ENCODE assay signal across 8 mouse cellular contexts in the genomic region with DNA sequence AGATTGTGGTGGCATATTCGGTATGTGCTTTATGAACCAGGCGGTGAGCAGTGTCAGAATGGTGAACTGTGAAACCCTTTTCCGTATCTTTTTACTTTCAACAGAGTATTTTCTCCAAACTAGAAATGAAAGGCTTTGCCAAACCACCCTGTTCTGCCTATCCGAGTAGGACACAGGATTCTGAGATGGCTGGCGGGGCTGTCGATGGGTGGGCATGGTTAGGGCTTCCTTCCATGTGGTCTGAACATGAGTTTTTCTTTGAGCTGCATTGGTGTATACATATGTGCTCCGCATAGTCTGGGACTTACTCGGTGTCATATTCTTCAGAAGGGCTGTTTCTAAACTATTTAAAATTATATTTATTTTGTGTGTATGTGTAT. TPM values are rescaled to one million over a fixed set of nuclear protein-coding genes. Genes with fewer than 3 reads are reported as not detected.
A peak's percentile ranks its signal among the peaks of the same experiment; 100 is the strongest.
DNase-seq lines count a peak whose midpoint lies in the region; ATAC-seq and TF ChIP-seq lines count a peak whose summit lies in the region.

No protein-coding gene starts in this region.

- no peaks in the 10 kb centered on the region for H3K27me3 ChIP-seq in heart, adult 2 months (ENCODE audit: control insufficient read depth, insufficient read depth, low read length)
- H3K27me3 ChIP-seq in testis, adult 2 months (ENCODE audit: control insufficient read depth, insufficient read depth, low read length), result no peaks in the 10 kb centered on the region
- no peaks in the 10 kb centered on the region for H3K27me3 ChIP-seq in intestine, embryonic 14.5 days (replicated peaks; ENCODE audit: control insufficient read depth, insufficient read depth, low read length)
- no peaks in the 10 kb centered on the region for H3K27me3 ChIP-seq in midbrain, postnatal 0 days (ENCODE audit: insufficient read depth, low read length)

- peaks cover 4% of the 10 kb centered on the region for H3K79me2 ChIP-seq in heart, adult 2 months (replicated peaks; ENCODE audit: control insufficient read depth, insufficient read depth, low read length)

- peaks cover 3% of the 10 kb centered on the region; the same call in 1 of the 2 replicates for H3K4me1 ChIP-seq in heart, adult 2 months (ENCODE audit: control insufficient read depth, insufficient read depth, low read length)
- peaks cover 2% of the 10 kb centered on the region for H3K4me1 ChIP-seq in testis, adult 2 months (ENCODE audit: control insufficient read depth, insufficient read depth, low read length)
- H3K4me1 ChIP-seq in intestine, embryonic 14.5 days (replicated peaks; ENCODE audit: control insufficient read depth, insufficient read depth, low read length), result peaks cover 9% of the 10 kb centered on the region
- peaks cover 4% of the 10 kb centered on the region; the same call in 1 of the 2 replicates for H3K4me1 ChIP-seq in midbrain, postnatal 0 days (ENCODE audit: insufficient read depth, low read length)

- no peak for TF ChIP-seq EP300 in heart, adult 2 months (IDR thresholded peaks at IDR 0.05; ENCODE audit: insufficient read depth, low read depth, low read length)

- no peak for TF ChIP-seq POLR2A in heart, adult 2 months (IDR thresholded peaks at IDR 0.05; ENCODE audit: insufficient read depth, low read depth, low read length)
- TF ChIP-seq POLR2A in testis, adult 2 months (IDR thresholded peaks at IDR 0.05; ENCODE audit: control insufficient read depth, low read depth, low read length), result no peak

- peak overlapping the region; percentile 99 for H3K4me3 ChIP-seq in heart, adult 2 months
- H3K4me3 ChIP-seq in testis, adult 2 months (ENCODE audit: control insufficient read depth, low read depth, low read length), result peak overlapping the region; percentile 95
- H3K4me3 ChIP-seq in intestine, embryonic 14.5 days (ENCODE audit: low read depth, low read length), result peak overlapping the region; percentile 80
- H3K4me3 ChIP-seq in midbrain, postnatal 0 days (ENCODE audit: low read depth, low read length), result peak overlapping the region; percentile 97

- H3K9me3 ChIP-seq in intestine, embryonic 14.5 days (ENCODE audit: control insufficient read depth, low read length), result no peaks in the 10 kb centered on the region
- no peaks in the 10 kb centered on the region for H3K9me3 ChIP-seq in midbrain, postnatal 0 days (ENCODE audit: low read length)

- peak overlapping the region; percentile 87 for H3K9ac ChIP-seq in heart, adult 2 months (ENCODE audit: low read depth, low read length)
- peak overlapping the region; percentile 99 for H3K9ac ChIP-seq in intestine, embryonic 14.5 days (ENCODE audit: low read length)
- peak overlapping the region; percentile 98 for H3K9ac ChIP-seq in midbrain, postnatal 0 days (replicated peaks; ENCODE audit: low read length, poor library complexity, severe bottlenecking)

- no peak for TF ChIP-seq CTCF in heart, adult 2 months (IDR thresholded peaks at IDR 0.05)
- TF ChIP-seq CTCF in testis, adult 2 months (IDR thresholded peaks at IDR 0.05; ENCODE audit: control insufficient read depth, insufficient read depth, insufficient replicate concordance, low read depth, low read length), result no peak
- TF ChIP-seq CTCF in midbrain, postnatal 0 days (IDR thresholded peaks at IDR 0.05), result no peak

- peak overlapping the region; percentile 80 for H3K4me2 ChIP-seq in intestine, embryonic 14.5 days (ENCODE audit: low read length)
- peak overlapping the region; percentile 58 for H3K4me2 ChIP-seq in midbrain, postnatal 0 days (ENCODE audit: low read depth, low read length, poor library complexity, severe bottlenecking)

- no peak overlapping the region for H3K27ac ChIP-seq in heart, adult 2 months
- peak overlapping the region; percentile 92 for H3K27ac ChIP-seq in testis, adult 2 months (ENCODE audit: control insufficient read depth, insufficient read depth, low read depth, low read length)
- peak overlapping the region; percentile 88; the same call in 1 of the 2 replicates for H3K27ac ChIP-seq in intestine, embryonic 14.5 days (ENCODE audit: low read depth)
- peak overlapping the region; percentile 98 for H3K27ac ChIP-seq in midbrain, postnatal 0 days (ENCODE audit: low read depth, low read length)

- intact Hi-C loops in heart, adult 2 months (cut with DNase I), result loop anchor here (2.0 to 5.0 kb wide), 3 partner anchors 55 to 158 kb away; partner anchors contain the start of genes Fam20b and Soat1
- intact Hi-C loops in heart, postnatal 10 days (cut with DNase I), result loop anchor here (5.0 kb wide), 1 partner anchor 58 kb away; no protein-coding TSS in a partner anchor

- WGBS in heart, adult 2 months, result 14% methylated on average over 8 of the region's 8 CpGs
- 8% methylated on average over 8 of the region's 8 CpGs for WGBS in intestine, embryonic 14.5 days
- 9% methylated on average over 8 of the region's 8 CpGs for WGBS in midbrain, postnatal 0 days

- no peak for ATAC-seq in intestine, embryonic 14.5 days (replicated peaks; ENCODE audit: low FRiP score, low TSS enrichment, low read depth)
- peak; percentile 39; the same call in 1 of the 2 replicates for ATAC-seq in midbrain, postnatal 0 days (ENCODE audit: low FRiP score)
- ATAC-seq in activated CD4-positive, CD25-positive, alpha-beta regulatory T cell, adult 4 months, result no peak

- DNase-seq in heart, adult 2 months, result no peak
- DNase-seq in heart, postnatal 10 days, result no peak
- no peak for DNase-seq in testis, postnatal 14 days (ENCODE audit: low spot score)
- no peak for DNase-seq in intestine, embryonic 14.5 days (ENCODE audit: low spot score)
- DNase-seq in midbrain, postnatal 0 days (ENCODE audit: low spot score), result peak; percentile 44
- DNase-seq in urinary bladder, adult 2 months (ENCODE audit: low spot score), result no peak

- no peaks in the 10 kb centered on the region; the same call in 1 of the 2 replicates for H3K36me3 ChIP-seq in heart, adult 2 months (ENCODE audit: control insufficient read depth, insufficient read depth, low read length)
- H3K36me3 ChIP-seq in testis, adult 2 months (ENCODE audit: control insufficient read depth, insufficient read depth, low read length), result no peaks in the 10 kb centered on the region
- no peaks in the 10 kb centered on the region for H3K36me3 ChIP-seq in intestine, embryonic 14.5 days (ENCODE audit: control insufficient read depth, insufficient read depth, low read length)
- H3K36me3 ChIP-seq in midbrain, postnatal 0 days (ENCODE audit: insufficient read depth, low read length), result no peaks in the 10 kb centered on the region

RNA-seq across cellular contexts. Expression of gene Abl2, which starts 1.0 kb away (rescaled TPM):
- 10 to 100 TPM; 22.1 to 25.7 TPM for total RNA-seq in heart, adult 2 months (2021)
- 4.7 and 9.3 TPM in 2 replicates for polyA plus RNA-seq in heart, adult 2 months (2012; rRNA removed)
- 10 to 100 TPM; 24.2 to 25.3 TPM for total RNA-seq in heart, postnatal 10 days (2021)
- polyA plus RNA-seq in testis, adult 2 months (2012; rRNA removed), result 5.1 and 5.9 TPM in 2 replicates
- 4.7 and 5.1 TPM in 2 replicates for polyA plus RNA-seq in intestine, embryonic 14.5 days (2014; fragmentation: Nextera tagmentation; extraction: Ambion mirVana)
- 25.9 and 42.3 TPM in 2 replicates for total RNA-seq in midbrain, postnatal 0 days (2014; rRNA removed)
- polyA plus RNA-seq in midbrain, postnatal 0 days (2015; fragmentation: Nextera tagmentation; extraction: Ambion mirVana), result 4.2 and 4.7 TPM in 2 replicates
- 1 to 10 TPM; 3.3 TPM for polyA plus RNA-seq in activated CD4-positive, CD25-positive, alpha-beta regulatory T cell, adult 4 months (2017; shearing (Covaris generic))
- 7.0 and 9.0 TPM in 2 replicates for polyA plus RNA-seq in urinary bladder, adult 2 months (2012; rRNA removed)

RNA-seq across cellular contexts. Expression of gene Gm10031, which starts 35.8 kb away (rescaled TPM):
- 10 to 100 TPM; 45.0 to 52.3 TPM for total RNA-seq in heart, adult 2 months (2021)
- 9.5 and 16.3 TPM in 2 replicates for polyA plus RNA-seq in heart, adult 2 months (2012; rRNA removed)
- 10 to 100 TPM; 43.1 to 45.6 TPM for total RNA-seq in heart, postnatal 10 days (2021)
- 4.0 and 4.3 TPM in 2 replicates for polyA plus RNA-seq in testis, adult 2 months (2012; rRNA removed)
- polyA plus RNA-seq in intestine, embryonic 14.5 days (2014; fragmentation: Nextera tagmentation; extraction: Ambion mirVana), result 0.39 and 0.69 TPM in 2 replicates
- 23.7 and 29.5 TPM in 2 replicates for total RNA-seq in midbrain, postnatal 0 days (2014; rRNA removed)
- 0.53 and 0.54 TPM in 2 replicates for polyA plus RNA-seq in midbrain, postnatal 0 days (2015; fragmentation: Nextera tagmentation; extraction: Ambion mirVana)
- polyA plus RNA-seq in activated CD4-positive, CD25-positive, alpha-beta regulatory T cell, adult 4 months (2017; shearing (Covaris generic)), result 1 to 10 TPM; 2.4 to 5.2 TPM
- polyA plus RNA-seq in urinary bladder, adult 2 months (2012; rRNA removed), result 5.1 and 5.9 TPM in 2 replicates
